Mouse (Mus musculus) bone marrow, adult 2 months (tissue): Measurements from ENCODE around the gene Nqo1. TPM values are rescaled to one million over a fixed set of nuclear protein-coding genes. Genes with fewer than 3 reads are reported as not detected.

Experiments
- H3K27ac ChIP-seq: fragments of 200-500 bp; 2 replicates; pipeline ENCODE4 v1.5.1; 2012; ENCODE audit warnings: low read depth, mild to moderate bottlenecking, control low read depth, inconsistent platforms, low read length; ENCODE audit not compliant: control insufficient read depth, poor library complexity, insufficient read depth
- H3K4me1 ChIP-seq: fragments of 200-500 bp; 2 replicates; pipeline ENCODE4 v1.6.1; 2011; ENCODE audit warnings: low read length; ENCODE audit not compliant: control insufficient read depth, insufficient read depth
- H3K4me3 ChIP-seq: fragments of 200-500 bp; replicated peaks from 2 replicates; pipeline ENCODE3; 2011; ENCODE audit warnings: mild to moderate bottlenecking, low read depth, low read length, control low read depth; ENCODE audit not compliant: control insufficient read depth
- CTCF ChIP-seq: fragments of 200-500 bp; IDR thresholded peaks from 2 replicates; pipeline ENCODE4 v1.5.1; 2011; ENCODE audit warnings: low read length, control low read depth; ENCODE audit not compliant: control insufficient read depth, insufficient read depth
- POLR2A ChIP-seq: fragments of 200-500 bp; IDR thresholded peaks from 2 replicates; pipeline ENCODE4 v1.6.1; 2011; ENCODE audit warnings: low read depth, mild to moderate bottlenecking, control low read depth, low read length, borderline replicate concordance; ENCODE audit not compliant: control insufficient read depth
- WGBS: fragments of 180-500 bp; shearing (Covaris S2); methylation state at CpG from one replicate; pipeline ENCODE4 v1.1.7; 2018; 5-methylcytosine and 5-hydroxymethylcytosine counted together
- polyA plus RNA-seq: library from polyadenylated mRNA; stranded (reverse); fragments of >200 nt; gene quantifications from 2 replicates; pipeline ENCODE4 v1.2.4, GENCODE M21; 2011; ENCODE audit warnings: low replicate concordance; ENCODE audit not compliant: missing spikeins, insufficient read depth, insufficient read length

Gene Nqo1
- polyA plus RNA-seq, 1 experiment: 8.1 TPM

DNA sequence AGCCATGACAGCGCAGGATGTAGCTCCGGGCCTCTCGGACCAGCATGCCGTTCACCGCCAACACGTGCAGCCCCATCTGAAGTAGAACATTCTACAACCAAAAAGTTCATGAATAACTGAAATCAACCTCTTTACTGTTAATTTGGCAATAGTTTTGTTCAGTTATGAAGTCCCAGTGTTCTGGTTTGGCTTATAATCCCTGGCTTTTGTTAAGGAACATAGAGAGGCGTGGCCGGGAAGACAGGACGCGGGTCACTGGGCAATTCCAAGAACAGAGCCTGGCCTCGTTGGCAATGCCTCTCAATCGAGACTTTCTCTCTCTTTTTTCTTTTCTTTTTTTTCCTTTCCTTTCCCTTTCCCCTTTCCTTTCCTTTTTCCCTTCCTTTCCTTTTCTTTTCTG lies 14.0 kb upstream of the Nqo1 start:
- no peak overlapping the region for H3K27ac ChIP-seq
- H3K4me3 ChIP-seq: no peak overlapping the region
- TF ChIP-seq CTCF: no peak
- TF ChIP-seq POLR2A: no peak
- 90% methylated on average over 12 of the region's 12 CpGs for WGBS
- no peaks in the 10 kb centered on the region for H3K4me1 ChIP-seq

DNA sequence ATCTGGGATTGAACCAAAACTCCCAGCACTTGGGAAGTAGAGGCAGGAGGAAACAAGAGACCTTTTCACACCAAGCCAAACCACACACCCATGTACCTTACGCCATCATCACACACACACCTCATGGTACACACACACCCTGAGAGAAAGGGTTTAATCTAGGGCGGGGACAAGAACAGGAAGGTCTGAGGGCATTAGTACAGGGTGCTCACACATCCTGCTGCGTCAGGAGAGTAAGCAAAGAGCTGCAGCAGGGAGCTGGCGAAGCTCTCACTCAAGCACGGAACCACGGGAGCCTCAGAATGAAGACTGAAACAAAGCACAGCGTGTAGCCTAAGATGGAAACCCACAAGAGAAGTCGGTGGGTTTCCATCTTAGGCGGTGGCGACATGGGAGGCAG lies 10.9 kb upstream of the Nqo1 start:
- TF ChIP-seq CTCF: no peak
- H3K27ac ChIP-seq: no peak overlapping the region
- H3K4me1 ChIP-seq: no peaks in the 10 kb centered on the region
- 81% methylated on average over 10 of the region's 10 CpGs for WGBS
- no peak overlapping the region for H3K4me3 ChIP-seq

DNA sequence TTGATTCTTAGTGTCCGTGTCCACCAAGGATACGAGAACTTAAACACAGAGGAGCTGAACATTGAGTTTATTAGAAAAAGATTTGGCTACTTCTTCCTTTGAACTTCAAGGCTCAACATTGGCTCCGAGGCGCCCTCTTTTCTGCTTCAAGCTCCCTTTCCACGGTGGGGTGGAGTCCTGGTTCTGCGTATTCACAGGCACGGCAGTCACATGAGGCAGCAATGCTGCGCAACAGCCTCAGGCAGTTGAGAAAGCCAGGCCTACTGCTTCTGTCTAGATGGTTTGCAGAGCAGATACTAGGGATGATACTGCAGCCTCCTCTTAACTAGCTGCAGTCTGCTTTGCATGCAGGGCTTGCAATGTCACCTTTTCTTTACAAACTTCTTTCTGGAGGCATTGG lies 9.5 kb upstream of the Nqo1 start:
- WGBS: 79% methylated on average over 8 of the region's 8 CpGs
- no peak overlapping the region for H3K27ac ChIP-seq
- no peak overlapping the region for H3K4me3 ChIP-seq
- TF ChIP-seq POLR2A: no peak
- no peak for TF ChIP-seq CTCF
- no peaks in the 10 kb centered on the region for H3K4me1 ChIP-seq

GRCm38 (mm10) chr8:107411391-107411790 lies 8.4 kb upstream of the Nqo1 start:
- TF ChIP-seq POLR2A: no peak
- peak; percentile 21; the same call in 1 of the 2 replicates for TF ChIP-seq CTCF
- Histone ChIP-seq H3K4me1 (no peaks in the 10 kb centered on the region), H3K27ac (no peak overlapping the region), H3K4me3 (no peak overlapping the region)
- 62% methylated on average over 4 of the region's 4 CpGs for WGBS

DNA sequence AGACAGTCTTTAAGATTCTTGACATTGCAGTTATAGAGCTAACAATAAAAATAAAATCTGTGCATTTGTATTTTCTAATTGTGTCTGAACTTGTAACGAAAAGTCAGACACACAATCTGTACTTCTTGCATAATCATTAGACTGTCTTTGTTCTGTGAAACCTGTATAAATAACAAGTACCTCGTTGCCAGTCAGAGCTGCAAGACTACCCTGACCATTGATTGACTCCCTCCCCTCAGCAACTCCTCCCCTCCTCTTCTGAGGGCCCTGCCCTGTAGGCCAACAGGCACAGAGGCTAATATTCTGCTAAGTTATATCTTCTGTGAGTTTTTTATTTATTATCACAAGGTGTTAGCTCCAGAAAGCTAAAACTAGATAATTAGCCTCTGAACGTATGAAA lies 2.9 kb upstream of the Nqo1 start:
- no peak overlapping the region for H3K27ac ChIP-seq
- TF ChIP-seq CTCF (no peak), POLR2A (no peak)
- WGBS: 68% methylated on average over 3 of the region's 3 CpGs
- H3K4me1 ChIP-seq: no peaks in the 10 kb centered on the region; the same call in 1 of the 2 replicates
- no peak overlapping the region for H3K4me3 ChIP-seq

DNA sequence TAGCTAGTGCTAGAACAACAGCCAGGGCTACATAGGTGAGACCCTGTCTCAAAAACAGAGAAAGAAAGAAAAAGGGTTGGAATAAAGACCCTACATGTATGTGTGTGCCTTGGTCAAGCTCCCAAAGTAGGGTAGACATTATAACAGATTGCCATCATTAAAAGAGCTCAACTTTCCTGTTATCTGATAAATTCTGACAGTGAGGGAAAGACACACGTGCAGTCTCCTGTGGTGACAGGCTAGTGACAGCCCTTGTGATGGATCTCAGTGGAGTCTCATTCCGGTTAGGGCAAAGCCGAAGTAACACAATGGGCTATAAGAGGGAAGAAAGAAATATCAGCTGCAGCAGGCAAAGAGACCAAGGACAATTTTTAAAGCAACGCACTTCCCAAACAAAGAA lies 1.1 kb upstream of the Nqo1 start:
- H3K4me3 ChIP-seq: peak overlapping the region; percentile 50
- TF ChIP-seq CTCF: no peak
- no peak for TF ChIP-seq POLR2A
- peak overlapping the region; percentile 85 for H3K27ac ChIP-seq
- H3K4me1 ChIP-seq: no peaks in the 10 kb centered on the region; the same call in 1 of the 2 replicates
- 71% methylated on average over 4 of the region's 4 CpGs for WGBS

DNA sequence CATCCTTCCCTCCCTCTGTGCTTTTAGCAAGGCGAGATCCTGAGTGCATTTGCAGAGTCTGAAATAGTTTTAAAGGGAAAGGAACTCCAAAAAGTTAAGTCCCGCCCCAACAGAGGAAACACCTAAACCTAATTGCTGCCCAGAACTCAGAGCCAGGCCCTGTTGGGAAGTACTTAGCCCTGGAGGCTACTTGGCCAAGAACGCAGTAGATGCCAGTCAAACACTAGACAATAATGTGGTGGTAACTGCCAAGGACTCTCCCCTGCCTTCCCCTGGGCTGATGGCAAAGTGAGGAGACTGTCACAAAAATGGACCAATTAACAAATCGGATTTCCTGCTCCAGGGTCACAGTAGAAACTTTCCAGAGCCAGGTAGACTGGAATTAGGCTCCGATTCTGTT lies 1.1 kb downstream of the Nqo1 start:
- H3K4me1 ChIP-seq: peaks cover 1% of the 10 kb centered on the region; the same call in 1 of the 2 replicates
- 80% methylated on average over 5 of the region's 5 CpGs for WGBS
- H3K4me3 ChIP-seq: peak overlapping the region; percentile 24
- H3K27ac ChIP-seq: no peak overlapping the region
- TF ChIP-seq CTCF (no peak), POLR2A (no peak)

DNA sequence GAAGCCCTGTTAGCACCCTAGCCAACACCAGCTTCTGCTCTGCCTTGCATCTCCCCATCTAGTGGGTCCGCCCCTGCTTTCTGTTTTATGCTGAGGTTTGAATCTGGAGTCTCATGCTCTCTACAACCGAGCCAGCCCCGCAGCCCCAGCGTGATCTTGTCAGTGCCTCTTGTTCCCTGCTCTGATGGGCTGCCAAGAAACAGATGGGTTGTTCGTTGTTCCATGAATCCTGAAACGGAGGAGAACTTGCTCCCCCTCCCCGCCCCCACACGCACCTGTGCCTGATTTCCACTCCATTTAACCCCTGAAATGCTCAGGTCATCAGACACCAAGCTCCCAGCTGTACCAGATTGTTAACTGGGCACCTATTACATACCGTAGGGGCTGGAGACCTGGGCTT lies 3.5 kb downstream of the Nqo1 start:
- Histone ChIP-seq H3K4me1 (peaks cover 1% of the 10 kb centered on the region; the same call in 1 of the 2 replicates), H3K27ac (no peak overlapping the region), H3K4me3 (no peak overlapping the region)
- 69% methylated on average over 9 of the region's 9 CpGs for WGBS
- TF ChIP-seq POLR2A: no peak

- H3K4me3 ChIP-seq: no peak overlapping the region
- 0 out of 2 replicates have a peak, but pooled peaks cover 1% of the 10 kb centered on the region for H3K4me1 ChIP-seq
- TF ChIP-seq CTCF (no peak), POLR2A (no peak)
- WGBS: 88% methylated on average over 12 of the region's 12 CpGs
- no peak overlapping the region for H3K27ac ChIP-seq
Observed at GRCm38 (mm10) chr8:107397665-107398064, 5.3 kb downstream of the Nqo1 start.
